Mouse (Mus musculus): Measurements from ENCODE around the gene Rcor1. TPM values are rescaled to one million over a fixed set of nuclear protein-coding genes. Genes with fewer than 3 reads are reported as not detected.

The Rcor1 gene
- polyA plus RNA-seq, 1 experiment from 2014 or later: 9.7 TPM

DNA sequence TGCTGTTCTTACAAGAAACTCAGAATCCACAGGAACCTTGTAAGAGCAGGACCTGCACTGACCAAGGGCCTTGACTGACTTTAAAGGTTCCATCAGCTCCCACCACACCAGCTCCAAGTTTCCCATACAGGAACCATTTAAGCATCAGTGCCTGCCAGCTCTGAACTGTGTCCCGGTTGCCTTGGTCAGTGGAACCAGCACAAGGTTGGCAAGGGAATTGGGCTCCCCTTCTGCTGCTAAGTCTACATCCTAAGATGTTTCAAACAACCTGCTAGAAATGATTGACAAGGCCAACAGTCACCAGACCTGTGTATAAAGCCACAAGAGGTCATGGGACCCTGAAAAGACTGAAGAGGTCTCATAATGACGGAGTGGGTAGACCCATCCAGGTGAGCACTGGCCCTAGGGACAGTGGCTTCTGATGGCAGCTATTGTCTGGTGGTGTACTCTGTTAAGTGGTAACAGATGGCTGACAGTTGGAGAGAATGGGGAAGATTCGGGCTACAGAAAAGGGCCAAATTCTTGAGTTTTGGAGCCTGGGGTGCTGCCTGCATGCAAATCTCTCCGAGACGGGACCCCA, 80.4 kb downstream of the Rcor1 start:
- Histone ChIP-seq H3K27me3 (ENCODE audit: insufficient read depth, low read length) (no peaks in the 10 kb centered on the region), H3K4me1 (ENCODE audit: insufficient read depth, low read length) (no peaks in the 10 kb centered on the region), H3K9me3 (ENCODE audit: low read length) (0 out of 2 replicates have a peak, but pooled peaks cover 5% of the 10 kb centered on the region), H3K4me3 (ENCODE audit: low read length) (no peak overlapping the region), H3K4me2 (replicated peaks; ENCODE audit: low read depth, low read length) (no peak overlapping the region), H3K36me3 (ENCODE audit: insufficient read depth, low read length) (peaks cover 27% of the 10 kb centered on the region), H3K9ac (replicated peaks; ENCODE audit: low read length) (no peak overlapping the region), H3K27ac (ENCODE audit: low read length) (no peak overlapping the region)
- 96% methylated on average over 5 of the region's 5 CpGs for WGBS
- ATAC-seq (ENCODE audit: low FRiP score, low TSS enrichment): no peak

DNA sequence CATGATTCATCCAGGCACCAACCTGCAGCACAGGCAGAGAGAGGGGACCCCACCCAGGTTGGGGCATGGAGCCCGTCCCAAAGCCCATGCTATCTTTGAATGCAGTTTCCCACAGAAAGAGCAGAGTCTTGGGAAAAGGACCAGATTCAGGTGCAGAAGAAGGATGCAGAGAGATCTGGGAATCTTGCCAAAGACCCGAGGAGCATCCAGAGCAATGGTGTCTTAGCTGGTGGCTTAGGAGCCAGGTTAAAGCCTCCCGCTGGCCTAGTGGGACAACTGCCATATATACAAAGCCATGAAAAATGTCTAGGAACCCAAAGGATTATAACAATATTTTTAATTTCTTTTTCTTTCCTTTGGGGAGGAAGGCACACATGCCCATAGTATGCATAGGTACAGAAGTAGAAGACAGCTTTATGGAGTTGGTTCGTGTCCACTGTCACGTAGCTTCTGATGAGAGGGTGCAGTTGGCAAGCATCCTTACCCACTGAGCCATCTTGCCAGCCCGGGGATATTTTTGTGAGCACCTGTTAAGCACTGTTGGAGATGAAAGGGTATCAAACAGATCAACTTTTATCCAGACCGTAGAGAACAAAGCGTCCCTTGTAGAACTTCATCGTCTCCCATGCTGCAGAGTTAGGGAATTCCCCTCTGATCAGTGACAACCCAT, 82.0 kb downstream of the Rcor1 start:
- Histone ChIP-seq H3K4me1 (ENCODE audit: insufficient read depth, low read length) (no peaks in the 10 kb centered on the region), H3K27me3 (ENCODE audit: insufficient read depth, low read length) (no peaks in the 10 kb centered on the region), H3K4me2 (replicated peaks; ENCODE audit: low read depth, low read length) (no peak overlapping the region), H3K27ac (ENCODE audit: low read length) (no peak overlapping the region), H3K36me3 (ENCODE audit: insufficient read depth, low read length) (peaks cover 25% of the 10 kb centered on the region), H3K9me3 (ENCODE audit: low read length) (0 out of 2 replicates have a peak, but pooled peaks cover 5% of the 10 kb centered on the region), H3K9ac (replicated peaks; ENCODE audit: low read length) (no peak overlapping the region), H3K4me3 (ENCODE audit: low read length) (no peak overlapping the region)
- no peak for ATAC-seq (ENCODE audit: low FRiP score, low TSS enrichment)
- WGBS: 88% methylated on average over 9 of the region's 9 CpGs

DNA sequence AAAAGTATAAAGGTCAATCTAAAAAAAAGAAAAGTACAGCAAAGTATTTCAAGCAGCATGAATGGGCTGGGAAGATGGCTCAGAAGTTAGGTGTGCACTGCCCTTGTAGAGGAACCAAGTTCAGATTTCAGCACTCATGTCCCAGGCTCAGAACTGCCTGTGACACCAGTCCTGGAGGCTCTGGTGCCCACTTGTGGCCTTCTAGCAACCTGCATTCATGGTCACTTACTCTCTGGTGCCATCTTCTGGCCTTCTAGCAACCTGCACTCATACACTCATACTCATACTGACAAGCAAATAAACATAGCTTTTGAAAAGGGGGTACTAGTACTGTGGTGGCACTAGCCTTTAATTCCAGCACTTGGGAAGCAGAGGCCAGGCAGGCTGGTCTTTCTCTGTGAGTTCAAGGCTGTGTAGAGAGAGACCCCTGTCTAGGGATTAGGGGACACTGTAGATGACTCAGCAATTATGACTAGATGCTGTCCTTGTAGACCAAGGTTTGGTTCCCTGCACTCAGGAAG, 83.2 kb downstream of the Rcor1 start:
- Histone ChIP-seq H3K4me3 (ENCODE audit: low read length) (no peak overlapping the region), H3K4me2 (replicated peaks; ENCODE audit: low read depth, low read length) (no peak overlapping the region), H3K9me3 (ENCODE audit: low read length) (0 out of 2 replicates have a peak, but pooled peaks cover 5% of the 10 kb centered on the region), H3K4me1 (ENCODE audit: insufficient read depth, low read length) (no peaks in the 10 kb centered on the region), H3K27ac (ENCODE audit: low read length) (no peak overlapping the region), H3K9ac (replicated peaks; ENCODE audit: low read length) (no peak overlapping the region), H3K27me3 (ENCODE audit: insufficient read depth, low read length) (no peaks in the 10 kb centered on the region), H3K36me3 (ENCODE audit: insufficient read depth, low read length) (peaks cover 13% of the 10 kb centered on the region; the same call in 1 of the 2 replicates)
- no peak for ATAC-seq (ENCODE audit: low FRiP score, low TSS enrichment)

DNA sequence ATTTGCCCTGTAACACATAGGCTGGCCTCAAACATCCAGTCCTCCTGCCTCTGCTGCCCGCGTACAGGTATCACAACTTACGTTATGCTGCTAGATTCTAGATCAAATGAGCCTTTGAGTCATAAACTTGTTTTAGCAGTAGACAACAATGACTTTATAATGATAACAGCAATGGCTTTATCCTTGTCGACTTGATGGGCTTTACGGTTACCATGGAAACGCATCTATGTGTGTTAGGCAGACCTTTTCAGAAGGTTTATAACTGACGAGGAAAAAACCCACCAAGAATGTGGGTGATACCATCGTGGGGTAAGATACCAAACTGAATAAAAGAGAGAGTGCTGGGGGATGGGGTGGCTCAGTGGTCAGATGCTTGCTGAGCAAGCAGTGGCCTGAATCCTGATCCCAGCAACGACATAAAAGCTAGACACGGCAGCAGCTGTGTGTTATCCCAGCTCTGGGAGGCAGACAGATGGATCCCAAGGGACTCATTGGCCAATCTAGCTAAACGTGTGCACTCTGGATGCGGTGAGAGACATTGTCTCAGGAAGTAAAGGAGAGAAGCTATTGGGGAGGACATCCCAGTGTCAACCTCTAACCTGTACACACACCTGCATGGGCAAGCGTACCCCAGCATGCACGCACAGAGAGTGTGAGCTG, 85.6 kb downstream of the Rcor1 start:
- Histone ChIP-seq H3K4me1 (ENCODE audit: insufficient read depth, low read length) (no peaks in the 10 kb centered on the region), H3K4me2 (replicated peaks; ENCODE audit: low read depth, low read length) (no peak overlapping the region), H3K4me3 (ENCODE audit: low read length) (no peak overlapping the region), H3K36me3 (ENCODE audit: insufficient read depth, low read length) (0 out of 2 replicates have a peak, but pooled peaks cover 5% of the 10 kb centered on the region), H3K9ac (replicated peaks; ENCODE audit: low read length) (no peak overlapping the region), H3K27me3 (ENCODE audit: insufficient read depth, low read length) (no peaks in the 10 kb centered on the region), H3K9me3 (ENCODE audit: low read length) (0 out of 2 replicates have a peak, but pooled peaks cover 5% of the 10 kb centered on the region), H3K27ac (ENCODE audit: low read length) (no peak overlapping the region)
- ATAC-seq (ENCODE audit: low FRiP score, low TSS enrichment): peak; percentile 23; the same call in 1 of the 2 replicates
- WGBS: 58% methylated on average over 14 of the region's 14 CpGs

DNA sequence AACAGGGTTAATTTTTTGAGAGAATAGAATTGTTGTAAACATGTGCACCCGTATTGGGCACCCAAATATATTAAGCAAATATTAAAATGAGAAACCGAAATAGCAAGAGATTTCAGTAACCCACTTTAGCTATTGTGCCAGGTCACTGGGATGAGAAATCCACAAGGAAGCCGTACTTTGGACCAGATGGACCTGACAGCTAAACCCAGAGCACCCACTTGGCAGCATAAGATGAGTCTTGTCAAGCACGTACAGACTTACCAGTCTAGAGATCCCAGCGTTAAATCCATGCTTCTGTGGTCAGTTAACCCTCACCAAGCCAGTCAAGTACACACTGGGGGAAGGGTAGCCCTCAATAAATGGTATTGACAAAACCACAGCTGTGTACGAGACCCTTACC, 86.5 kb downstream of the Rcor1 start:
- no peak for ATAC-seq (ENCODE audit: low FRiP score, low TSS enrichment)
- no peak overlapping the region for H3K4me2 ChIP-seq (replicated peaks; ENCODE audit: low read depth, low read length)
- H3K4me1 ChIP-seq (ENCODE audit: insufficient read depth, low read length): no peaks in the 10 kb centered on the region
- no peaks in the 10 kb centered on the region for H3K27me3 ChIP-seq (ENCODE audit: insufficient read depth, low read length)
- peaks cover 8% of the 10 kb centered on the region; the same call in 1 of the 2 replicates for H3K9me3 ChIP-seq (ENCODE audit: low read length)
- no peak overlapping the region for H3K27ac ChIP-seq (ENCODE audit: low read length)
- no peak overlapping the region for H3K9ac ChIP-seq (replicated peaks; ENCODE audit: low read length)
- WGBS: 78% methylated on average over 6 of the region's 6 CpGs
- 0 out of 2 replicates have a peak, but pooled peaks cover 5% of the 10 kb centered on the region for H3K36me3 ChIP-seq (ENCODE audit: insufficient read depth, low read length)
- no peak overlapping the region for H3K4me3 ChIP-seq (ENCODE audit: low read length)

DNA sequence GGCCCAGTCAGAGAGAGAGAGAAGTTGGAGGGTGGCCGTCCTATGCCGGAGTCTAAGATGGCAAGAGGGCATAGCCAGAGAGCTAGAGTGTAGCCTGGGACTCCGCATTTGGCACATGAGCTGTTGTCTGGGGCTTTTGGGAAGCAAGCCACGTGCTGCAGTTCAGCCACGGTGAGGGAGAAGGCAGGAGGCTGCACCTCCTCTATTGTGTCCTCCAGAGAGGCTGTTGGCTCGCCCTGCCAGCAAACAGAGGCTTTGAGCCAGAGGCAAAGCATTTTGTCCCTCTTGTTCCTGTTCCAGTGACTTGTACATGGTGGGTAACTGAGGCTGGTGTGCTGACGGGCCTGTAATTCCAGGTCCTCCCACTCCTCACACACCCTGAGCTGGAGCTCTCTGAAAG, 95.0 kb downstream of the Rcor1 start:
- peaks cover 5% of the 10 kb centered on the region; the same call in 1 of the 2 replicates for H3K9me3 ChIP-seq (ENCODE audit: low read length)
- ATAC-seq (ENCODE audit: low FRiP score, low TSS enrichment): no peak
- H3K27ac ChIP-seq (ENCODE audit: low read length): no peak overlapping the region
- H3K4me1 ChIP-seq (ENCODE audit: insufficient read depth, low read length): no peaks in the 10 kb centered on the region
- no peak overlapping the region for H3K4me3 ChIP-seq (ENCODE audit: low read length)
- no peaks in the 10 kb centered on the region for H3K36me3 ChIP-seq (ENCODE audit: insufficient read depth, low read length)
- no peaks in the 10 kb centered on the region for H3K27me3 ChIP-seq (ENCODE audit: insufficient read depth, low read length)
- no peak overlapping the region for H3K9ac ChIP-seq (replicated peaks; ENCODE audit: low read length)
- 84% methylated on average over 7 of the region's 7 CpGs for WGBS
- no peak overlapping the region for H3K4me2 ChIP-seq (replicated peaks; ENCODE audit: low read depth, low read length)

DNA sequence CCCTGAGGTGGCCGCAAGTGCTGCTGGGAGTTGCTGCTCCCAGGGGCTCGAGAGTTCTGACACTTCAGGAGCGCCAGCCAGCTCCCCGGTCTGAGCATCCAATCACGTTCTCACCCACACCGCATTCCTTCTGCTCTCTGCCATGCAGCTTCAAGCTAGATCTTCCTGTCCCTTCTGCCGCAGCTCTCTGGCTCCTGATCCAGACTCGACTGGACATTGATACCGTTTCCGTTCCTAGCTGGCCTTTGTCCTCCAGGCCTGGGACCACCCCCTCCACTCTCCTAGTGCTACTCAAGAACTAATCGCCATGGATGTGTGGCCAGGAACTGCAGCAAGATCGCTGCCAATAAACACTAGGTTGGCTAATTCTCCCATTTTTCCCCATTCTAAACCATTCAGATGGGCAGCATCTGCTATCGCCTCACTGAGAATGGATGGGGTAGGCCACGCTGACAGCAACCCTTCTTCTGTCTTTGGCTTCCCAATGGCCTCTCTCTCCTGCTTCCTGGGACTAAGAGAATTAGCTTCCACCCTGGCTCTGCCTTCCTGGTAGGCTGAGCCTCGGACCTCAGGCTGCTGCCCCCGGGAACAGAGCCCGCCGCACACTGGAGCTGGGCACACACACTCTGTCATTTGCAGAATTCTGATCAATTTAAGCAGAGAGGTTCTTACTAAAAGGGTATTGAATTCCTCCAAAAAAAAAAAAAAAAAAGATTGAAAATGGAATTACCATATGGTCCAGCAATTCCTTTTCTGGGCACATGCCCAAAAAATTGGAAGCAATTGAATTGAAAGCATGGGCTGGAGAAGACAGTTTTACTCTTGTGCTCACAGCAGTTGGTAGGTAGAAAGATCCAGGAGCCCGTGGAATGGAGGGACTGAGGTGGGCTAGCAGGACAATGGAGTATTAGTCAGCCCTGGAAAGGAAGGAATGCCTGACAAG, 95.9 kb downstream of the Rcor1 start:
- Histone ChIP-seq H3K36me3 (ENCODE audit: insufficient read depth, low read length) (no peaks in the 10 kb centered on the region), H3K4me1 (ENCODE audit: insufficient read depth, low read length) (no peaks in the 10 kb centered on the region), H3K4me3 (ENCODE audit: low read length) (no peak overlapping the region), H3K27me3 (ENCODE audit: insufficient read depth, low read length) (no peaks in the 10 kb centered on the region), H3K4me2 (replicated peaks; ENCODE audit: low read depth, low read length) (no peak overlapping the region), H3K27ac (ENCODE audit: low read length) (no peak overlapping the region), H3K9ac (replicated peaks; ENCODE audit: low read length) (no peak overlapping the region), H3K9me3 (ENCODE audit: low read length) (peaks cover 5% of the 10 kb centered on the region; the same call in 1 of the 2 replicates)
- WGBS: 71% methylated on average over 19 of the region's 19 CpGs
- ATAC-seq (ENCODE audit: low FRiP score, low TSS enrichment): no peak

DNA sequence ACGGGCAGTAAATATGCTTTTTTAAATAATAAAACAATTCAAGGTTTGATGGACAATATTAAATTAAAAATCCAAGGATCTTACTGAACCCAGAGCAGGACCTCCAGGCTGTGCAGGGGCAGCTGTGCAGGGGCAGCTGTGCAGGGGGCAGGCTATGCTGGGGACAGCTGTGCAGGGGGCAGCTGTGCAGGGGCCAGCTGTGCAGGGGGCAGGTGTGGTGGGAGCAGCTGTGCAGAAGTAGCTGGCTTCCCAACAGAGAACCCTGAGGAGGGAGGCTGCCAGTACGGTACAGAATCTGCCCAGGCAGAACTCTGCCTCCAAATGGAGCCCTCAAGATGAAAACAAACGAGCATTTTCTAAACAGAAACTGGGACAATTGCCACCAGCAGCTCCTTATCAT, 96.8 kb downstream of the Rcor1 start:
- Histone ChIP-seq H3K27ac (ENCODE audit: low read length) (no peak overlapping the region), H3K4me2 (replicated peaks; ENCODE audit: low read depth, low read length) (no peak overlapping the region), H3K4me1 (ENCODE audit: insufficient read depth, low read length) (no peaks in the 10 kb centered on the region), H3K4me3 (ENCODE audit: low read length) (no peak overlapping the region), H3K36me3 (ENCODE audit: insufficient read depth, low read length) (no peaks in the 10 kb centered on the region), H3K9me3 (ENCODE audit: low read length) (no peaks in the 10 kb centered on the region), H3K9ac (replicated peaks; ENCODE audit: low read length) (no peak overlapping the region), H3K27me3 (ENCODE audit: insufficient read depth, low read length) (no peaks in the 10 kb centered on the region)
- ATAC-seq (ENCODE audit: low FRiP score, low TSS enrichment): no peak
- 69% methylated on average over 3 of the region's 3 CpGs for WGBS

DNA sequence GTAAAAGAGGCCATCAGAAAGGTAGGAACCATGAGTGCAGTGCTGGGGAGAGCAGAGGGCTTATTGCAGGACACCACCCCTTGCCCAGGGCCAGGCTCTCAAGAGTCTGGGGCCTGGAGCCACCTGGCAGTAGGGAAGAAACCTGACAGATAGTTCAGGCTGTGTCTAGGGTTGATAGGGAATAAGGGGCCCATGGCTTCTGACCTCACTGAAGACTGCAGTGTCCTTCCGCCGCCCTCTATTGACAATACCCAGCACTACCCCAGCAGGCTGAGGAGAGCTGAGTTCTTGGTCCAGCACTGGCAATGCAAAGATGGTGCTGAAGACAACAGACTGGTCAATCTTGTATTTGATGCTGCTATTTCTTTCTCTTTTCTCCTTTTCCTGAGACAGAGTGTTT, 97.9 kb downstream of the Rcor1 start:
- H3K27ac ChIP-seq (ENCODE audit: low read length): no peak overlapping the region
- H3K36me3 ChIP-seq (ENCODE audit: insufficient read depth, low read length): no peaks in the 10 kb centered on the region
- no peaks in the 10 kb centered on the region for H3K4me1 ChIP-seq (ENCODE audit: insufficient read depth, low read length)
- ATAC-seq (ENCODE audit: low FRiP score, low TSS enrichment): no peak
- H3K4me3 ChIP-seq (ENCODE audit: low read length): no peak overlapping the region
- WGBS: 65% methylated on average over 2 of the region's 2 CpGs
- H3K9me3 ChIP-seq (ENCODE audit: low read length): no peaks in the 10 kb centered on the region; the same call in 1 of the 2 replicates
- H3K27me3 ChIP-seq (ENCODE audit: insufficient read depth, low read length): no peaks in the 10 kb centered on the region
- H3K9ac ChIP-seq (replicated peaks; ENCODE audit: low read length): no peak overlapping the region
- no peak overlapping the region for H3K4me2 ChIP-seq (replicated peaks; ENCODE audit: low read depth, low read length)

Measured in kidney, embryonic 16.5 days (tissue).